Mouse (Mus musculus) B cell, adult 2 months (primary cell): ENCODE measurements around the gene Plk4.
"Not testable (repeated sequence)": the region's sequence is repeated elsewhere in the genome, so short reads cannot be mapped to it uniquely, and the experiment has no call there.

ENCODE experiments used
- DNase-seq, 2 experiments: peaks; one replicate each; pipeline ENCODE4 v3.0.0; 2022

The Plk4 gene

GRCm38 (mm10) chr3:40799530-40800372, at the start of gene Plk4:
Gene Plk4, plus strand, starts transcription at chr3:40800019.
- peak; percentile 94 for DNase-seq

GRCm38 (mm10) chr3:40760746-40761145, 39.1 kb upstream of the Plk4 start:
- no peak for DNase-seq

GRCm38 (mm10) chr3:40761312-40761711, 38.5 kb upstream of the Plk4 start:
- no peak for DNase-seq

- DNase-seq, result no peak
Measured at GRCm38 (mm10) chr3:40793783-40794182, 6.0 kb upstream of the Plk4 start.

GRCm38 (mm10) chr3:40798054-40798453, 1.8 kb upstream of the Plk4 start:
- no peak for DNase-seq

- peak; percentile 67 to 70 for DNase-seq
Measured at GRCm38 (mm10) chr3:40798500-40798899, 1.3 kb upstream of the Plk4 start.

- peak in 1 of 2 experiments; percentile 64 for DNase-seq
Measured at GRCm38 (mm10) chr3:40800373-40800823, 579 bp downstream of the Plk4 start.

GRCm38 (mm10) chr3:40806871-40807270, 7.1 kb downstream of the Plk4 start:
- no peak for DNase-seq

GRCm38 (mm10) chr3:40808686-40809085, 8.9 kb downstream of the Plk4 start:
- DNase-seq, result no peak

GRCm38 (mm10) chr3:40809894-40810293, 10.1 kb downstream of the Plk4 start:
- no peak for DNase-seq

- DNase-seq, result no peak
Measured at GRCm38 (mm10) chr3:40813275-40813674, 13.5 kb downstream of the Plk4 start.

GRCm38 (mm10) chr3:40845521-40845920, 45.7 kb downstream of the Plk4 start:
- not testable (repeated sequence) for DNase-seq

GRCm38 (mm10) chr3:40846473-40846956, 46.7 kb downstream of the Plk4 start, which contains the start of gene Mfsd8:
Gene Mfsd8, minus strand, starts transcription at chr3:40846886.
- DNase-seq, result peak; percentile 92 to 93

- DNase-seq, result not testable (repeated sequence)
Measured at GRCm38 (mm10) chr3:40846957-40847017, 47.0 kb downstream of the Plk4 start, which contains the start of gene Abhd18. Gene Abhd18, plus strand, starts transcription at chr3:40846970.

GRCm38 (mm10) chr3:40847018-40847417, 47.2 kb downstream of the Plk4 start:
- DNase-seq, result peak; percentile 48 to 56

- not testable (repeated sequence) for DNase-seq
Measured at GRCm38 (mm10) chr3:40847936-40848335, 48.1 kb downstream of the Plk4 start.

GRCm38 (mm10) chr3:40853123-40853738, 53.4 kb downstream of the Plk4 start:
- not testable (repeated sequence) for DNase-seq
